Mouse (Mus musculus): ENCODE measurements around the gene Coq9.

Gene Coq9

GRCm38 (mm10) chr8:94870003-94870402 lies 31.9 kb downstream of the Coq9 start:
- DNase-seq (ENCODE audit: low spot score in 2 of 2), result no peak

- no peak for DNase-seq (ENCODE audit: low spot score in 2 of 2)
These were observed 32.5 kb downstream of the Coq9 start for GRCm38 (mm10) chr8:94870474-94871107.

GRCm38 (mm10) chr8:94871108-94871894 lies 33.2 kb downstream of the Coq9 start:
- no peak for DNase-seq (ENCODE audit: low spot score in 2 of 2)

GRCm38 (mm10) chr8:94872156-94872555 lies 34.0 kb downstream of the Coq9 start:
- no peak for DNase-seq (ENCODE audit: low spot score in 2 of 2)

GRCm38 (mm10) chr8:94872576-94872975 lies 34.5 kb downstream of the Coq9 start:
- no peak for DNase-seq (ENCODE audit: low spot score in 2 of 2)

- DNase-seq (ENCODE audit: low spot score in 2 of 2), result peak; percentile 80 to 94
These were observed 36.2 kb downstream of the Coq9 start for GRCm38 (mm10) chr8:94874358-94874757.

GRCm38 (mm10) chr8:94875096-94875870 lies 37.2 kb downstream of the Coq9 start:
- DNase-seq (ENCODE audit: low spot score in 2 of 2), result peak; percentile 40 to 76

- DNase-seq (ENCODE audit: low spot score in 2 of 2), result no peak
These were observed 37.7 kb downstream of the Coq9 start for GRCm38 (mm10) chr8:94875871-94876150.

GRCm38 (mm10) chr8:94876197-94876730 lies 38.1 kb downstream of the Coq9 start, which contains the start of gene Dok4:
TSS of gene Dok4 (minus strand) at chr8:94876330.
- peak; percentile 96 to 100 for DNase-seq (ENCODE audit: low spot score in 2 of 2)

- no peak for DNase-seq (ENCODE audit: low spot score in 2 of 2)
These were observed 38.7 kb downstream of the Coq9 start for GRCm38 (mm10) chr8:94876820-94877219.

- DNase-seq (ENCODE audit: low spot score in 2 of 2), result no peak
These were observed 42.6 kb downstream of the Coq9 start for GRCm38 (mm10) chr8:94880742-94881141.

- DNase-seq (ENCODE audit: low spot score in 2 of 2), result no peak
These were observed 50.4 kb downstream of the Coq9 start for GRCm38 (mm10) chr8:94888383-94889036.

GRCm38 (mm10) chr8:94892917-94893316 lies 54.8 kb downstream of the Coq9 start:
- DNase-seq (ENCODE audit: low spot score in 2 of 2), result no peak

GRCm38 (mm10) chr8:94899262-94899661 lies 61.1 kb downstream of the Coq9 start:
- peak; percentile 89 to 92 for DNase-seq (ENCODE audit: low spot score in 2 of 2)

- DNase-seq (ENCODE audit: low spot score in 2 of 2), result no peak
These were observed 62.5 kb downstream of the Coq9 start for GRCm38 (mm10) chr8:94900617-94901016.

GRCm38 (mm10) chr8:94901031-94901430 lies 62.9 kb downstream of the Coq9 start:
- DNase-seq (ENCODE audit: low spot score in 2 of 2), result no peak

GRCm38 (mm10) chr8:94903709-94904108 lies 65.6 kb downstream of the Coq9 start:
- DNase-seq (ENCODE audit: low spot score in 2 of 2), result no peak
